Mouse (Mus musculus): ENCODE measurements around the gene Prr5. TPM values are rescaled to one million over a fixed set of nuclear protein-coding genes. Genes with fewer than 3 reads are reported as not detected.

Prr5 gene
- total and polyA plus RNA-seq, 3 experiments = 2.8 to 8.1 (median 4.9) TPM

DNA sequence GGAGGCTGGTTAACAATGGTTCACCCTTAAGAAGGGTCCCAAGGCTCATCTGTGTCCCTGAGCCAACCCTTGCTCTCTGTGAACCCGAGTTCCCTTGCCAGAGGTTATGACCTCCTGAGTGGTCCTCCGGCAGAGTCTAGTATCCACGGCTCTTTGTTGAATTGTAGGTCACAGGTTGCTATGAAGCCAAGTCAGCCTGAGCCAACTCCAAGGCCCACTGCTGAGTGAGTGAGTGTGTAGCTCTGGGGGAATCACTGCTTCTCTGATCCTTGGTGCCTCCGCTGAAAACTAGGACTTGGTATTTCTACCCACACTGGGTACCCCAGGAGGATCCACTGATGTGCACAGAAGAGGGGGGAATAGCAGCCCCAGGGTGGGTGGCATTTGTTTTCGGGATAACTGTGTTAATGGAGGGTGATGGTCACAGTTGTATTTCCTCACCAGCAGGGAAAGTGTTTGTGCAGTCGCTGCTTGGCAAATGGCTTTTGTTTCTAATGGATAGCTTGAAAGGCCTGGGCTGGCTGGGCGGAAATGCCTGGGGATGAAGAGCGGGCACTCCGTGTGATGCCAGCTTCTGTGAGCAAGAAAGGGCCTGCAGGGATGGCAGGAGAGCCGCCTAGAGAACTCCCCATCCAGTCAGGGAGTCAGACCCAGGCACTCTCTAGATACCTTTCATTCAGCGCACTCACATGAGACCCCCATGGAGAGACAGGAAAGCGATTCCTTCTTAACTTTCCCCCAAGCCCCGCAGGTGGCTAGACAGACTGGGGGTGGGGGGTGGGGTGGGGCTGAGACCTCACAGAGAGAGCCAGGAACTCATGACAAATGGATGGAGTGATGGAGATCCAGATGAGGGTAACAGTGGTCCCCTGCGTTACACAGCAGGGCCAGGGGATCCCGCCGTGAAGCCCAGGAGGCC lies 4.6 kb upstream of the Prr5 start:
- Histone ChIP-seq H3K79me2 (replicated peaks; ENCODE audit: control insufficient read depth, insufficient read depth, low read length) (no peaks in the 10 kb centered on the region), H3K9ac (ENCODE audit: low read depth, low read length) (no peak overlapping the region), H3K36me3 (ENCODE audit: control insufficient read depth, insufficient read depth, low read length) (no peaks in the 10 kb centered on the region), H3K27me3 (ENCODE audit: control insufficient read depth, insufficient read depth, low read length) (peaks cover 2% of the 10 kb centered on the region; the same call in 1 of the 2 replicates), H3K4me3 (no peak overlapping the region), H3K4me1 (ENCODE audit: control insufficient read depth, insufficient read depth, low read length) (no peaks in the 10 kb centered on the region), H3K27ac (no peak overlapping the region)
- intact Hi-C loops (cut with DNase I) = no loop called here
- no peak for DNase-seq
- 73% methylated on average over 16 of the region's 16 CpGs for WGBS
- TF ChIP-seq EP300 (IDR thresholded peaks at IDR 0.05; ENCODE audit: insufficient read depth, low read depth, low read length) = no peak
- no peak for TF ChIP-seq CTCF (IDR thresholded peaks at IDR 0.05)
- no peak for TF ChIP-seq POLR2A (IDR thresholded peaks at IDR 0.05; ENCODE audit: insufficient read depth, low read depth, low read length)

DNA sequence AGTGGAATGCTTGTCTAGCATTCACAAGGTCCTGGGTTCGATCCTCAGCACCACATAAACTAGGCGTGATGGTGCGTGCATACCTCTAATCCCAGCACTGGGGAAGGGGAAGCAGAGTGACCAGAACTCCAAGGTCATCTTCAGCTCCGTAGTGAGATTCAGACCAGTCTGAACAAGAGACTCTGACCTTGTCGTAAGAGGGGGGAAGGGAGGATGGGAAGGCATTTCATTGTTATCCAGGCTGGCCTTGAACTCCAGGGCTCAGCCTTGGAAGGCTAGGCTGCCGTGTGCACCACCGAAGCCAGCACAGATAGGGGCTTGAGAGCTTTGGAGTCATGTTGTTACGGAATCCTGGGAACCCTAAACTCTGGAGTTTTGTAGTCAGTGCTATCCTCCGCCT lies 3.8 kb upstream of the Prr5 start:
- 82% methylated on average over 9 of the region's 9 CpGs for WGBS
- no peak for TF ChIP-seq EP300 (IDR thresholded peaks at IDR 0.05; ENCODE audit: insufficient read depth, low read depth, low read length)
- no peak for TF ChIP-seq POLR2A (IDR thresholded peaks at IDR 0.05; ENCODE audit: insufficient read depth, low read depth, low read length)
- TF ChIP-seq CTCF (IDR thresholded peaks at IDR 0.05) = no peak
- Histone ChIP-seq H3K4me3 (no peak overlapping the region), H3K36me3 (ENCODE audit: control insufficient read depth, insufficient read depth, low read length) (no peaks in the 10 kb centered on the region), H3K4me1 (ENCODE audit: control insufficient read depth, insufficient read depth, low read length) (no peaks in the 10 kb centered on the region), H3K27ac (no peak overlapping the region), H3K79me2 (replicated peaks; ENCODE audit: control insufficient read depth, insufficient read depth, low read length) (no peaks in the 10 kb centered on the region), H3K9ac (ENCODE audit: low read depth, low read length) (no peak overlapping the region), H3K27me3 (ENCODE audit: control insufficient read depth, insufficient read depth, low read length) (peaks cover 2% of the 10 kb centered on the region; the same call in 1 of the 2 replicates)
- no peak for DNase-seq
- intact Hi-C loops (cut with DNase I) = no loop called here

DNA sequence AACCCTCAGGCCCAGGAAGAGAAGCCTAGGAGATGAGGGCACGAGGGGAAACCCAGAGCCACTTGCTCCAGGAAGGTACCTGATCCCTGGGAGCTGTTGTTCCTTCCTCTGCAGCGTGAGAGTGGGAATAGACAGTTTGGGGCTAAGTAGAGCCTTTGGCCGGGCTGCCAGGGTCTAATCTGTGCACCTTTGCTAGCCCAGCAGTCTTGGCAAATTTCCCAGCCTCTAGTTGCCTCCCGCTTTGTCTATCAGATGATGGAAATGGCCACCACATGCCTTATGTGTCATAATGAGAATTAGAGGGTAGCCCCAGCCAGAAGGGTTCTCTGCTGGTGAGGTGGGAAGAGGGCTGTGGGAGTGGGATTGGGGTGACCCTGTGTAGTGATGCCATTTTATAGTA lies 3.4 kb upstream of the Prr5 start:
- 47% methylated on average over 4 of the region's 4 CpGs for WGBS
- intact Hi-C loops (cut with DNase I) = no loop called here
- Histone ChIP-seq H3K79me2 (replicated peaks; ENCODE audit: control insufficient read depth, insufficient read depth, low read length) (no peaks in the 10 kb centered on the region), H3K4me3 (no peak overlapping the region), H3K27ac (no peak overlapping the region), H3K36me3 (ENCODE audit: control insufficient read depth, insufficient read depth, low read length) (no peaks in the 10 kb centered on the region), H3K27me3 (ENCODE audit: control insufficient read depth, insufficient read depth, low read length) (peaks cover 2% of the 10 kb centered on the region; the same call in 1 of the 2 replicates), H3K9ac (ENCODE audit: low read depth, low read length) (no peak overlapping the region), H3K4me1 (ENCODE audit: control insufficient read depth, insufficient read depth, low read length) (no peaks in the 10 kb centered on the region)
- no peak for DNase-seq
- TF ChIP-seq CTCF (IDR thresholded peaks at IDR 0.05) (no peak), EP300 (IDR thresholded peaks at IDR 0.05; ENCODE audit: insufficient read depth, low read depth, low read length) (no peak), POLR2A (IDR thresholded peaks at IDR 0.05; ENCODE audit: insufficient read depth, low read depth, low read length) (no peak)

DNA sequence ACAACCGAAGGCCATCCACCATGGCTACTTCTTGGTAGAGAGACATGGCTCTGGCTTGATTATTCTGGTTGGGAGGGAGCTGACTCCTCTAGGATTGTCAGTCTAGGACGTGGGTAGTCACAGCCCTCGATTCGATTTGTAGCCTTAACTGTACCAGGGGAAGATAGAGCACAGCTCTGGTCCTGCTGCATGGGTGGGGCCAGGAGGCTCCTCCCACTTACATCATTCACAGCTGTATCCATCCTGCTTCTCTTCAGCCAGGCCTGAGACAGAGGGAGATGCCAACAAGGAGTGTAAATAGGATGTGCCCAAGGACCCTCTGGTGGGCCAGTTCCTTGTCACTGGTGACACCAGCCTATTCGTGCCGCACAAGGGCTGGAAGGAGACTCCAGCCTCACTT lies 1.8 kb upstream of the Prr5 start:
- Histone ChIP-seq H3K27ac (no peak overlapping the region), H3K36me3 (ENCODE audit: control insufficient read depth, insufficient read depth, low read length) (no peaks in the 10 kb centered on the region), H3K4me3 (no peak overlapping the region), H3K79me2 (replicated peaks; ENCODE audit: control insufficient read depth, insufficient read depth, low read length) (no peaks in the 10 kb centered on the region), H3K9ac (ENCODE audit: low read depth, low read length) (no peak overlapping the region), H3K4me1 (ENCODE audit: control insufficient read depth, insufficient read depth, low read length) (peaks cover 8% of the 10 kb centered on the region), H3K27me3 (ENCODE audit: control insufficient read depth, insufficient read depth, low read length) (peaks cover 2% of the 10 kb centered on the region; the same call in 1 of the 2 replicates)
- 78% methylated on average over 6 of the region's 6 CpGs for WGBS
- no peak for TF ChIP-seq POLR2A (IDR thresholded peaks at IDR 0.05; ENCODE audit: insufficient read depth, low read depth, low read length)
- DNase-seq = no peak
- intact Hi-C loops (cut with DNase I) = no loop called here

DNA sequence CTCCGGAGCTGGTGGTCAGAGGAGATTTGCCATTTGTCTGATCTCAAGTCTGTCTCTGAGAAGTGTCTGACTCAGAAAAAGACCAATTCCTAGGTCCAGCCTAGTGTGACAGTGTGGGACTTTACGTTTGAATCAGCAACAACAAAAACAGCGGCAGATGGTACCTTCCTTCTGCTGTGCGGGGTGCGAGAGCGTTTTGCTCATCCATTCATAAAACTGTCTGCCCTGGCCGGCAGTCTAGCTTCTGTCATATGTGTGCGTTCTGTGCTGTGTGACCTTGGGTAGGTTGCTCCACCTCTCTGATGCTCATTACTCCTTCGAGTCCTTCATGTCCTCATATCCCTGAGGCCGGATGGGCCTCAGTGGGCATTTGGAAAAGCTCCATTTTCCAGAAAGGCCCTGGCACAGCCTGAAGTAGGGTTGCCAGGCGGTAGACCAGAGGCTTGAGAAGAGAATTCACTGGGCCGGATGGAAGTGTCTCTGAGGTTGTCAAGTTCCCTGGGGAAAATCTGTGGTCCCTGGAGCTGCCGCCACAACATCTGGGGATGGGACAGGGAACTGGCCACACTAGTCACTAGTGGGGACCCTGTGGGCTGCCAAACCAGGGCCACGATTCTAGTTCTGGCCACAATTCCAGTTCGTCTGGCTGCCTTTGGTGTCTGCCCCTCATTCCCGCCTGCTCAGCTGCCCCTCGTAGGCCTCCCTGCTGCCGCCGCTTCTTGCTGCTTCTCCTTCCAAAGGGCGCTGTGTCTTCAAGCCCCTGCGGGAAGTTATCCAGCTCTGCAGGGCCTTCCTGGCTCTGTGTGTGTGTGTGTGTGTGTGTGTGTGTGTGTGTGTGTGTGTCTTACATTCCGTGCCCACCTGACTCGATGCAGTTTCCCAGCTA lies 594 bp downstream of the Prr5 start:
- TF ChIP-seq CTCF (IDR thresholded peaks at IDR 0.05) (no peak), POLR2A (IDR thresholded peaks at IDR 0.05; ENCODE audit: insufficient read depth, low read depth, low read length) (no peak), EP300 (IDR thresholded peaks at IDR 0.05; ENCODE audit: insufficient read depth, low read depth, low read length) (no peak)
- DNase-seq = no peak
- Histone ChIP-seq H3K27me3 (ENCODE audit: control insufficient read depth, insufficient read depth, low read length) (no peaks in the 10 kb centered on the region), H3K4me3 (no peak overlapping the region), H3K27ac (no peak overlapping the region), H3K79me2 (replicated peaks; ENCODE audit: control insufficient read depth, insufficient read depth, low read length) (no peaks in the 10 kb centered on the region), H3K9ac (ENCODE audit: low read depth, low read length) (no peak overlapping the region), H3K4me1 (ENCODE audit: control insufficient read depth, insufficient read depth, low read length) (peaks cover 8% of the 10 kb centered on the region), H3K36me3 (ENCODE audit: control insufficient read depth, insufficient read depth, low read length) (no peaks in the 10 kb centered on the region)
- WGBS = 87% methylated on average over 23 of the region's 23 CpGs
- intact Hi-C loops (cut with DNase I) = loop anchor here (5.0 kb wide), 3 partner anchors 42 to 252 kb away; partner anchors contain the start of genes Gm29666 and Nup50
